Mouse (Mus musculus): ENCODE measurements at regions not wholly inside any gene's neighbourhood (a gene's known extent, or its start where the extent isn't known, plus 50 kb on each side); places are given as distances from the start of the nearest gene placed in this dataset.

- H3K9ac ChIP-seq (ENCODE audit: low read depth, low read length): no peak overlapping the region
- no peaks in the 10 kb centered on the region for H3K27me3 ChIP-seq (ENCODE audit: control insufficient read depth, insufficient read depth, low read length)
- 84% methylated on average over 1 of the region's 1 CpGs for WGBS (ENCODE audit: insufficient replicate concordance)
- no peak overlapping the region for H3K4me2 ChIP-seq
- H3K9me3 ChIP-seq (replicated peaks; ENCODE audit: control insufficient read depth, low read length): no peaks in the 10 kb centered on the region
- no peak overlapping the region for H3K27ac ChIP-seq (ENCODE audit: low read depth, low read length)
- H3K4me3 ChIP-seq (ENCODE audit: low read depth, low read length): no peak overlapping the region
- no peaks in the 10 kb centered on the region for H3K4me1 ChIP-seq (ENCODE audit: control insufficient read depth, insufficient read depth, low read length)
- no peak for ATAC-seq (replicated peaks; ENCODE audit: insufficient number of reproducible peaks, low FRiP score, low TSS enrichment)
- H3K36me3 ChIP-seq (ENCODE audit: control insufficient read depth, insufficient read depth, low read length): no peaks in the 10 kb centered on the region
Observed at GRCm38 (mm10) chr2:57567183-57567582, 329.7 kb downstream of the Gpd2 start.

- ATAC-seq (replicated peaks; ENCODE audit: insufficient number of reproducible peaks, low FRiP score, low TSS enrichment): no peak
- H3K36me3 ChIP-seq (ENCODE audit: control insufficient read depth, insufficient read depth, low read length): no peaks in the 10 kb centered on the region
- no peaks in the 10 kb centered on the region for H3K27me3 ChIP-seq (ENCODE audit: control insufficient read depth, insufficient read depth, low read length)
- H3K4me1 ChIP-seq (ENCODE audit: control insufficient read depth, insufficient read depth, low read length): no peaks in the 10 kb centered on the region
- no peak overlapping the region for H3K4me3 ChIP-seq (ENCODE audit: low read depth, low read length)
- H3K9ac ChIP-seq (ENCODE audit: low read depth, low read length): no peak overlapping the region
- no peak overlapping the region for H3K4me2 ChIP-seq
- WGBS (ENCODE audit: insufficient replicate concordance): 75% methylated on average over 3 of the region's 3 CpGs
- no peaks in the 10 kb centered on the region for H3K9me3 ChIP-seq (replicated peaks; ENCODE audit: control insufficient read depth, low read length)
- no peak overlapping the region for H3K27ac ChIP-seq (ENCODE audit: low read depth, low read length)
Observed at GRCm38 (mm10) chr2:57587065-57587464, 349.6 kb downstream of the Gpd2 start.

- no peaks in the 10 kb centered on the region for H3K27me3 ChIP-seq (ENCODE audit: control insufficient read depth, insufficient read depth, low read length)
Observed at GRCm38 (mm10) chr2:57593558-57593957, 356.1 kb downstream of the Gpd2 start.

DNA sequence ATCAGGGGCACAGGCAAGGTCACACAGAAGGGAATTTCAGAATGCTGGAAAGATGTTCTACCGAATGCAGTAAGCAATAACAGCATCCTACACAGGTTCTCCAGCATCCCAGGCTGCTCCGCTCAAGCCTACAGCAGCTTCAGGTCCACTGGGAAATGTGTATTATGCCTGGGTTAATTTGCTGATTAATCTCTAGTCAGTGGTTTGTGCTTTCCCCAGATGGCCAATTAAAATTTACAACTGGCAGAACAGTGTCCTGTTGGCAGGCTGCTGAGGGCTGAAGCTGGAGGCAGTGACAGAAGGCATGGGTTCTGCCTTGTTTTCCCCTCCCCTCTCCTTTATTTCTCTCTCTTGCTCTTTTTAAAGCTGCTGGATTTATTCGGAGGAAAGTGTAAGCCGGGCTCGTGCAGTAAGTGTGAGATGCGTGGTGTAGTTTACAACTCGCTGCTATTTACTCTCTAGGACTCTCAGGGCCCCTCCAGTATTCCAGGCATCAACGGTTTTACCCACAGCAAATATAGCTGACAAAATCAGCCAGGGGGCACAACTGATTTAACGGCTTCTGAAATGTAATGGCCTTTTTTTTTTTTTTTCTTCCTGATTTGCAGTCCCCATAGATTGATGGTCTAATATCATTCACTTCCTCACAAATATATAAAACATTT, 360.4 kb downstream of the Gpd2 start:
- WGBS (ENCODE audit: insufficient replicate concordance): 52% methylated on average over 9 of the region's 9 CpGs
- Histone ChIP-seq H3K27me3 (ENCODE audit: control insufficient read depth, insufficient read depth, low read length) (no peaks in the 10 kb centered on the region), H3K9ac (ENCODE audit: low read depth, low read length) (no peak overlapping the region), H3K36me3 (ENCODE audit: control insufficient read depth, insufficient read depth, low read length) (no peaks in the 10 kb centered on the region), H3K4me2 (no peak overlapping the region), H3K27ac (ENCODE audit: low read depth, low read length) (no peak overlapping the region), H3K4me1 (ENCODE audit: control insufficient read depth, insufficient read depth, low read length) (no peaks in the 10 kb centered on the region), H3K9me3 (replicated peaks; ENCODE audit: control insufficient read depth, low read length) (no peaks in the 10 kb centered on the region), H3K4me3 (ENCODE audit: low read depth, low read length) (no peak overlapping the region)
- ATAC-seq (replicated peaks; ENCODE audit: insufficient number of reproducible peaks, low FRiP score, low TSS enrichment): no peak

More at GRCm38 (mm10) chr2:57593558-57593957, 356.1 kb downstream of the Gpd2 start:
- no peak overlapping the region for H3K27ac ChIP-seq (ENCODE audit: low read depth, low read length)
- H3K9me3 ChIP-seq (replicated peaks; ENCODE audit: control insufficient read depth, low read length): no peaks in the 10 kb centered on the region
- H3K9ac ChIP-seq (ENCODE audit: low read depth, low read length): no peak overlapping the region
- no peak overlapping the region for H3K4me2 ChIP-seq
- no peaks in the 10 kb centered on the region for H3K4me1 ChIP-seq (ENCODE audit: control insufficient read depth, insufficient read depth, low read length)
- no peak for ATAC-seq (replicated peaks; ENCODE audit: insufficient number of reproducible peaks, low FRiP score, low TSS enrichment)
- 85% methylated on average over 2 of the region's 2 CpGs for WGBS (ENCODE audit: insufficient replicate concordance)
- H3K36me3 ChIP-seq (ENCODE audit: control insufficient read depth, insufficient read depth, low read length): no peaks in the 10 kb centered on the region
- no peak overlapping the region for H3K4me3 ChIP-seq (ENCODE audit: low read depth, low read length)

DNA sequence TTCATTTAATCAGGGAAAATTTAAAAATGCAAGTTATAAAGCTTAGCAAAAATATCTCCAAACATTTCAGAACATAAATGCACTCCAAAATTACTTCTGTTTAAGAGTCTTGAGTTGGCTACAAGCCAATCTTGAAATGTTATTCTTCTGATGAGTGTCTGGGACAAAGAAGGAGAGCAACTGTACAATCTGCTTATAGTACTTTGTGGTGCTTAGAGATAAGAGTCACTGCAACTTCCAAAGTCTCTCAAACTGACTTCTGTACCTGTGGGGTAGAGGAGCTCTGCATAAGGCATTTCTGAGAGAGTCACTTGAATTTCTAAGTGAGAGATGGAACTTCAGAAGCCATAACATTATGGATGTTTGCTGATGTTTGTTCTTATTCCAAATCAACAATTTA, 374.2 kb downstream of the Gpd2 start:
- no peak for ATAC-seq (replicated peaks; ENCODE audit: insufficient number of reproducible peaks, low FRiP score, low TSS enrichment)
- Histone ChIP-seq H3K4me3 (ENCODE audit: low read depth, low read length) (no peak overlapping the region), H3K9me3 (replicated peaks; ENCODE audit: control insufficient read depth, low read length) (no peaks in the 10 kb centered on the region), H3K4me2 (no peak overlapping the region), H3K4me1 (ENCODE audit: control insufficient read depth, insufficient read depth, low read length) (no peaks in the 10 kb centered on the region), H3K27ac (ENCODE audit: low read depth, low read length) (no peak overlapping the region), H3K27me3 (ENCODE audit: control insufficient read depth, insufficient read depth, low read length) (no peaks in the 10 kb centered on the region), H3K36me3 (ENCODE audit: control insufficient read depth, insufficient read depth, low read length) (no peaks in the 10 kb centered on the region), H3K9ac (ENCODE audit: low read depth, low read length) (no peak overlapping the region)

GRCm38 (mm10) chr2:57613243-57613642, 375.8 kb downstream of the Gpd2 start:
- Histone ChIP-seq H3K9ac (ENCODE audit: low read depth, low read length) (no peak overlapping the region), H3K36me3 (ENCODE audit: control insufficient read depth, insufficient read depth, low read length) (no peaks in the 10 kb centered on the region), H3K27me3 (ENCODE audit: control insufficient read depth, insufficient read depth, low read length) (no peaks in the 10 kb centered on the region), H3K4me3 (ENCODE audit: low read depth, low read length) (no peak overlapping the region), H3K4me2 (no peak overlapping the region), H3K9me3 (replicated peaks; ENCODE audit: control insufficient read depth, low read length) (no peaks in the 10 kb centered on the region), H3K4me1 (ENCODE audit: control insufficient read depth, insufficient read depth, low read length) (no peaks in the 10 kb centered on the region), H3K27ac (ENCODE audit: low read depth, low read length) (no peak overlapping the region)
- no peak for ATAC-seq (replicated peaks; ENCODE audit: insufficient number of reproducible peaks, low FRiP score, low TSS enrichment)
- WGBS (ENCODE audit: insufficient replicate concordance): 67% methylated on average over 10 of the region's 10 CpGs

DNA sequence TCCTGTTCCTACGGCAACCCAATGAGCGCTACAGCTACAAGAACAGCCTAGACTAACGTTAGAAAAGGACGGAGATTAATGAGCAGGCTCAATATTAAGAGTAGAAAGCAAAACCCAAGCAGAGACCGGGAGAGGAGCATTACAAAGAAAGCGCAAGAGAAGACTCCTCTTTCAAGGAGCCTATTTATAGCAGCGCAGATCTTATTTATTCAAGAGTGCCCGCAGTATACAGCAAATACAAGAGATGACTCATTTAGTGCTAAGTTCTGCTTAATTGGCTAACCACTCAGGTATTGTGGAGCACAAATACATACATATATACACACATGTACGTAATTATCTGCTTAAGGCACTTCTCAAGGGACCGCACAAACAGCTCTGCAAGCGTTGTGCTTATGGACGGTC, 377.2 kb downstream of the Gpd2 start:
- no peak overlapping the region for H3K27ac ChIP-seq (ENCODE audit: low read depth, low read length)
- H3K4me1 ChIP-seq (ENCODE audit: control insufficient read depth, insufficient read depth, low read length): no peaks in the 10 kb centered on the region
- no peak for ATAC-seq (replicated peaks; ENCODE audit: insufficient number of reproducible peaks, low FRiP score, low TSS enrichment)
- H3K9me3 ChIP-seq (replicated peaks; ENCODE audit: control insufficient read depth, low read length): no peaks in the 10 kb centered on the region
- H3K4me2 ChIP-seq: no peak overlapping the region
- no peak overlapping the region for H3K9ac ChIP-seq (ENCODE audit: low read depth, low read length)
- 72% methylated on average over 12 of the region's 12 CpGs for WGBS (ENCODE audit: insufficient replicate concordance)
- H3K36me3 ChIP-seq (ENCODE audit: control insufficient read depth, insufficient read depth, low read length): no peaks in the 10 kb centered on the region
- no peaks in the 10 kb centered on the region for H3K27me3 ChIP-seq (ENCODE audit: control insufficient read depth, insufficient read depth, low read length)
- H3K4me3 ChIP-seq (ENCODE audit: low read depth, low read length): no peak overlapping the region

DNA sequence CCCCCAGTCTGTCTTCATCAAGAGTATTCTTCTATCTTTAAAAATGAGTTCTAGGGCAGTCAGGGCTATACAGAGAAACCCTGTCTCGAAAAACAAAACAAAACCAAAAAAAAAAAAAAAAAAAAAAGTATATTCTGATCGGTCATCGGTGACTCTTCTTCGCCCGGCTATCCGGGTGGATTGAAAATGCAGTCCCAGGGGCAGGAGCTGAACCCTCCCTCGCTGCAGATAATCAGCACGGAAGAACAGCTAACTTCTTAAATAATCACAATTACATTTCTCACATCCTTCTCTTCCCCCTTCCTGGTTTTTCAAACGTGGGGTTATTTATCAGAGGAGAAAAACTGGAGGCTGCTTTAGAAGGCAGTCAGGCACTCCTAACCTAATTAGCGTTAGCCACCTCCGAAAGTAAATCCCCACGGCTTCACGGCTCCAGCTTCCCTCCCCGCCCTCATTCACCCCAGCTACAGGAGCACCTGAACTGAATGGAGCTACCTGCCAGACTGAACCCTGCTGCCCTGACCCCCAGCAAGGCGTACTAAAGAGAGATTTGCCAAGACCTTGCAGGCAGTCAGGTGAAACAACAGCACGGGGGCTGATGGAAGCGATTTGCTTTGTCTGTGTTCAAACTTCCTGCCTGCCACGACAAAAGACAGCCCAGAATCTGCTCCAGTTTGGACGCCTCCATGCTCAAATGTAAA, 379.2 kb downstream of the Gpd2 start:
- 2% methylated on average over 19 of the region's 19 CpGs for WGBS (ENCODE audit: insufficient replicate concordance)
- no peaks in the 10 kb centered on the region for H3K36me3 ChIP-seq (ENCODE audit: control insufficient read depth, insufficient read depth, low read length)
- no peaks in the 10 kb centered on the region for H3K27me3 ChIP-seq (ENCODE audit: control insufficient read depth, insufficient read depth, low read length)
- no peaks in the 10 kb centered on the region for H3K4me1 ChIP-seq (ENCODE audit: control insufficient read depth, insufficient read depth, low read length)
- H3K9me3 ChIP-seq (replicated peaks; ENCODE audit: control insufficient read depth, low read length): no peaks in the 10 kb centered on the region
- peak overlapping the region; percentile 68 for H3K4me2 ChIP-seq
- H3K4me3 ChIP-seq (ENCODE audit: low read depth, low read length): peak overlapping the region; percentile 42
- peak overlapping the region; percentile 64; the same call in 1 of the 2 replicates for H3K9ac ChIP-seq (ENCODE audit: low read depth, low read length)
- H3K27ac ChIP-seq (ENCODE audit: low read depth, low read length): no peak overlapping the region
- ATAC-seq (replicated peaks; ENCODE audit: insufficient number of reproducible peaks, low FRiP score, low TSS enrichment): no peak

DNA sequence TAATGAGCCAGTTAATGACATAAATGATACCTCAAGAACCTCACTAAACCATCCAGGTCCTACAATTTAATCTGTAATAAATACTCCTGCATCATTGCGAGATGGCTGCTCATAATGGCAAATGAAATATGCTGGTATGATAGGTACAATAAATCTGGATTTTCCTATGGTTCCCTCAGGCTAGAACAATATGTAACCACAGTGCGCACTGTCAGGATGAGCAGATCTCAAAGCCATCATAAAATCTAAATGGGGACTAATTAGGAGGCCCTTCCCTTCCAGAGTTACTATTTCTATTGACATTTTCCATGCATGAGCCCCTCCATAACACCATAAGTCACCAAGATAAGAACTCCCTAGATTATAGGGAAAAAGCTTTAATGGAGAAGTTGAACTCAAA, 379.8 kb downstream of the Gpd2 start:
- H3K27ac ChIP-seq (ENCODE audit: low read depth, low read length): no peak overlapping the region
- no peak overlapping the region for H3K4me3 ChIP-seq (ENCODE audit: low read depth, low read length)
- 83% methylated on average over 2 of the region's 2 CpGs for WGBS (ENCODE audit: insufficient replicate concordance)

More for the DNA sequence above, 379.8 kb downstream of the Gpd2 start:
- H3K4me2 ChIP-seq: peak overlapping the region; percentile 68
- ATAC-seq (replicated peaks; ENCODE audit: insufficient number of reproducible peaks, low FRiP score, low TSS enrichment): no peak
- no peaks in the 10 kb centered on the region for H3K4me1 ChIP-seq (ENCODE audit: control insufficient read depth, insufficient read depth, low read length)
- no peaks in the 10 kb centered on the region for H3K9me3 ChIP-seq (replicated peaks; ENCODE audit: control insufficient read depth, low read length)
- no peaks in the 10 kb centered on the region for H3K27me3 ChIP-seq (ENCODE audit: control insufficient read depth, insufficient read depth, low read length)
- peak overlapping the region; percentile 64; the same call in 1 of the 2 replicates for H3K9ac ChIP-seq (ENCODE audit: low read depth, low read length)
- no peaks in the 10 kb centered on the region for H3K36me3 ChIP-seq (ENCODE audit: control insufficient read depth, insufficient read depth, low read length)
